Mouse (Mus musculus): ENCODE results near the gene Ufsp2.

- TF ChIP-seq CTCF (IDR thresholded peaks at IDR 0.05) (peak; percentile 70), EP300 (IDR thresholded peaks at IDR 0.05; ENCODE audit: insufficient read depth, low read depth, low read length) (0 out of 2 replicates have a peak, but pooled peaks have one; percentile 39)
These were observed 35.7 kb downstream of the Ufsp2 start for GRCm38 (mm10) chr8:46010746-46011680.

Measured in heart, adult 2 months (tissue).